In the genomic region with DNA sequence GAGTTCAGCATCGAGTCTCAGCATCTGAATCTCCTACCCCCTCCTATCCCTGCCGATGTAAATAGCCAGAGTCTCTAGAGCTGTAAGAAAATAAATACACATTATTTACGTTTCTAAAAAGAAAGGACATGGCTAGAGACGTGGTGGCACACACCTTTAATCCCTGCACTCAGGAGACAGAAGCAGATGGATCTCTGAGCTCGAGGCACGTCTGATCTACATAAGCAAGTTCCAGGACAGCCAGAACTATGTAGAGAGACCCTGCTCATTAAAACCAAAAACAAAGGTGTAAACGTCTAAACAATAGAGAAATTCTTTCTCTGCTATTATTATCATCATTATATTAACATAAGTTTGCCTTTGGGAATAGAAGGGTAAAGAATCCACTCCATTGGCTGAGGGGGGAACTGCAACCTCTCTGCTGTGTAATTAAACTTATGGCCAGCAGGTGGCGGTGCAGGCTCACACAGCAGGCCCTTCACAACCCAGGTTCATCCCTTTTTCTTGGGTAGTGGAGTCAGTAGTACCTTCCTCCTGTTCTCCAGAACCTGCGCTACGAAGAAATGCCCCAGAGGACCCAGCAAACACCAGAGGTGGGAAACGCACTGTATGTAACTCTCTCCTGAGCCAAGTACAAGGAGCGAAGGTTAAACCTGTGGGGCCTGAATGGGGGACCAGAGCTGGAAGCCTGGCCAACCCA, we compare ENCODE assay signal across 8 mouse cellular contexts. TPM values are rescaled to one million over a fixed set of nuclear protein-coding genes. Genes with fewer than 3 reads are reported as not detected.
DNase-seq lines count a peak whose midpoint lies in the region; ATAC-seq and TF ChIP-seq lines count a peak whose summit lies in the region.

No protein-coding gene starts in this region.

- H3K9me3 ChIP-seq in ES-Bruce4 (replicated peaks; ENCODE audit: control insufficient read depth, insufficient read depth, low read length, poor library complexity, severe bottlenecking) = no peaks in the 10 kb centered on the region
- H3K9me3 ChIP-seq in forebrain, embryonic 11.5 days (ENCODE audit: control insufficient read depth, low read length) = no peaks in the 10 kb centered on the region
- no peaks in the 10 kb centered on the region for H3K9me3 ChIP-seq in liver, postnatal 0 days (ENCODE audit: low read length)
- H3K9me3 ChIP-seq in neural tube, embryonic 13.5 days = no peaks in the 10 kb centered on the region

- no peak overlapping the region for H3K4me2 ChIP-seq in forebrain, embryonic 11.5 days (ENCODE audit: low read depth, low read length, severe bottlenecking)
- H3K4me2 ChIP-seq in liver, postnatal 0 days (ENCODE audit: low read depth, low read length) = 0 out of 2 replicates have a peak overlapping the region, but pooled peaks have one; percentile 22
- H3K4me2 ChIP-seq in neural tube, embryonic 13.5 days = no peak overlapping the region

- intact Hi-C loops in heart, postnatal 25 days (cut with DNase I) = loop anchor here (1.0 to 10.0 kb wide), 4 partner anchors 130 to 533 kb away; no protein-coding TSS in a partner anchor

- no peak overlapping the region for H3K27ac ChIP-seq in ES-Bruce4 (ENCODE audit: insufficient read depth, low read length)
- no peak overlapping the region for H3K27ac ChIP-seq in forebrain, embryonic 11.5 days (ENCODE audit: low read depth, low read length)
- H3K27ac ChIP-seq in liver, postnatal 0 days (ENCODE audit: low read depth) = no peak overlapping the region
- H3K27ac ChIP-seq in neural tube, embryonic 13.5 days (replicated peaks) = no peak overlapping the region
- no peak overlapping the region for H3K27ac ChIP-seq in testis, adult 2 months (ENCODE audit: control insufficient read depth, insufficient read depth, low read depth, low read length)

- no peak for TF ChIP-seq EP300 in ES-Bruce4 (IDR thresholded peaks at IDR 0.05; ENCODE audit: insufficient read depth, low read depth, low read length)
- TF ChIP-seq EP300 in liver, postnatal 0 days (IDR thresholded peaks at IDR 0.05; ENCODE audit: low read depth) = no peak

- H3K9ac ChIP-seq in ES-Bruce4 (ENCODE audit: low read depth, poor library complexity, severe bottlenecking) = no peak overlapping the region
- no peak overlapping the region for H3K9ac ChIP-seq in forebrain, embryonic 11.5 days (ENCODE audit: low read length)
- no peak overlapping the region for H3K9ac ChIP-seq in liver, postnatal 0 days (replicated peaks)
- H3K9ac ChIP-seq in neural tube, embryonic 13.5 days = no peak overlapping the region

- TF ChIP-seq POLR2A in ES-Bruce4 (IDR thresholded peaks at IDR 0.05; ENCODE audit: insufficient read depth, low read length) = no peak
- TF ChIP-seq POLR2A in testis, adult 2 months (IDR thresholded peaks at IDR 0.05; ENCODE audit: control insufficient read depth, low read depth, low read length) = no peak

- no peaks in the 10 kb centered on the region for H3K27me3 ChIP-seq in ES-Bruce4 (ENCODE audit: control insufficient read depth, insufficient read depth, low read length, poor library complexity, severe bottlenecking)
- H3K27me3 ChIP-seq in forebrain, embryonic 11.5 days (ENCODE audit: control insufficient read depth, insufficient read depth, low read length) = no peaks in the 10 kb centered on the region
- no peaks in the 10 kb centered on the region for H3K27me3 ChIP-seq in liver, postnatal 0 days (ENCODE audit: insufficient read depth, low read length)
- H3K27me3 ChIP-seq in neural tube, embryonic 13.5 days = peaks cover 16% of the 10 kb centered on the region; the same call in 1 of the 2 replicates
- no peaks in the 10 kb centered on the region for H3K27me3 ChIP-seq in testis, adult 2 months (ENCODE audit: control insufficient read depth, insufficient read depth, low read length)

- H3K4me3 ChIP-seq in ES-Bruce4 (ENCODE audit: low read depth, low read length) = no peak overlapping the region
- H3K4me3 ChIP-seq in forebrain, embryonic 11.5 days (ENCODE audit: low read depth, low read length) = no peak overlapping the region
- H3K4me3 ChIP-seq in liver, postnatal 0 days (ENCODE audit: low read depth, low read length) = no peak overlapping the region
- H3K4me3 ChIP-seq in neural tube, embryonic 13.5 days = no peak overlapping the region
- no peak overlapping the region for H3K4me3 ChIP-seq in testis, adult 2 months (ENCODE audit: control insufficient read depth, low read depth, low read length)

- DNase-seq in c-Kit-positive CD71-positive TER-119-negative erythroid progenitor cells, embryonic 14.5 days (ENCODE audit: low read depth) = peak; percentile 62
- DNase-seq in forebrain, embryonic 11.5 days (ENCODE audit: low spot score) = peak; percentile 87
- DNase-seq in heart, postnatal 25 days (ENCODE audit: low spot score) = peak; percentile 25
- DNase-seq in kidney, postnatal 4 days = peak; percentile 79 to 80
- DNase-seq in liver, postnatal 0 days = peak; percentile 83

- no peaks in the 10 kb centered on the region for H3K4me1 ChIP-seq in ES-Bruce4 (ENCODE audit: control insufficient read depth, insufficient read depth, low read length)
- H3K4me1 ChIP-seq in forebrain, embryonic 11.5 days (replicated peaks; ENCODE audit: control insufficient read depth, insufficient read depth, low read length) = no peaks in the 10 kb centered on the region
- peaks cover 9% of the 10 kb centered on the region for H3K4me1 ChIP-seq in liver, postnatal 0 days (ENCODE audit: insufficient read depth)
- H3K4me1 ChIP-seq in neural tube, embryonic 13.5 days (replicated peaks) = no peaks in the 10 kb centered on the region; the same call in 1 of the 2 replicates
- H3K4me1 ChIP-seq in testis, adult 2 months (ENCODE audit: control insufficient read depth, insufficient read depth, low read length) = peaks cover 2% of the 10 kb centered on the region; the same call in 1 of the 2 replicates

- WGBS in forebrain, embryonic 11.5 days = 35% methylated on average over 12 of the region's 12 CpGs
- 37% methylated on average over 12 of the region's 12 CpGs for WGBS in liver, postnatal 0 days (ENCODE audit: insufficient replicate concordance)
- 38% methylated on average over 12 of the region's 12 CpGs for WGBS in neural tube, embryonic 13.5 days

- no peaks in the 10 kb centered on the region for H3K36me3 ChIP-seq in ES-Bruce4 (ENCODE audit: control insufficient read depth, insufficient read depth, low read length, poor library complexity, severe bottlenecking)
- no peaks in the 10 kb centered on the region for H3K36me3 ChIP-seq in forebrain, embryonic 11.5 days (ENCODE audit: control insufficient read depth, insufficient read depth, low read length)
- no peaks in the 10 kb centered on the region for H3K36me3 ChIP-seq in liver, postnatal 0 days (replicated peaks; ENCODE audit: insufficient read depth, low read length)
- H3K36me3 ChIP-seq in neural tube, embryonic 13.5 days = no peaks in the 10 kb centered on the region
- no peaks in the 10 kb centered on the region for H3K36me3 ChIP-seq in testis, adult 2 months (ENCODE audit: control insufficient read depth, insufficient read depth, low read length)

- ATAC-seq in forebrain, embryonic 11.5 days (replicated peaks; ENCODE audit: low FRiP score) = peak; percentile 77
- ATAC-seq in liver, postnatal 0 days = peak; percentile 69
- ATAC-seq in neural tube, embryonic 13.5 days (ENCODE audit: low read depth) = peak; percentile 81

- peak; percentile 92 for TF ChIP-seq CTCF in ES-Bruce4 (IDR thresholded peaks at IDR 0.05; ENCODE audit: low read depth, low read length)
- TF ChIP-seq CTCF in liver, postnatal 0 days (IDR thresholded peaks at IDR 0.05; ENCODE audit: low read depth) = peak; percentile 98
- TF ChIP-seq CTCF in testis, adult 2 months (IDR thresholded peaks at IDR 0.05; ENCODE audit: control insufficient read depth, insufficient read depth, insufficient replicate concordance, low read depth, low read length) = peak; percentile 97; the same call in 1 of the 2 replicates

RNA-seq across cellular contexts. Expression of a gene that starts 48.0 kb away (rescaled TPM):
- polyA plus RNA-seq in ES-Bruce4 (2011; ENCODE audit: insufficient read depth, insufficient read length, low read depth, missing spikeins) = 156 and 174 TPM in 2 replicates
- polyA plus RNA-seq in forebrain, embryonic 11.5 days (2014; fragmentation: Nextera tagmentation; extraction: Ambion mirVana) = 118 and 140 TPM in 2 replicates
- total RNA-seq in heart, postnatal 25 days (2021) = 10 to 100 TPM; 48.8 to 50.8 TPM
- 30.1 and 30.5 TPM in 2 replicates for polyA plus RNA-seq in liver, postnatal 0 days (2015; fragmentation: Nextera tagmentation; extraction: Ambion mirVana)
- 92.2 and 97.2 TPM in 2 replicates for polyA plus RNA-seq in neural tube, embryonic 13.5 days (2015; fragmentation: Nextera tagmentation; extraction: Ambion mirVana)
- 6.3 and 7.0 TPM in 2 replicates for polyA plus RNA-seq in testis, adult 2 months (2012; rRNA removed)

Comparison
In these comparisons a context has a peak if more than half of its experiments do, and no peak if none do; other contexts are left out.
1. DNase-seq: peak in every context shown above with its lines; median percentile 87 in forebrain, embryonic 11.5 days; 83 in liver, postnatal 0 days; 80 in kidney, postnatal 4 days; 62 in c-Kit-positive CD71-positive TER-119-negative erythroid progenitor cells, embryonic 14.5 days; 25 in heart, postnatal 25 days.